Mouse (Mus musculus) embryonic facial prominence, embryonic 11.5 days (tissue): ENCODE data around the gene Rhod. TPM values are rescaled to one million over a fixed set of nuclear protein-coding genes. Genes with fewer than 3 reads are reported as not detected.
"Not testable (repeated sequence)": the region's sequence is repeated elsewhere in the genome, so short reads cannot be mapped to it uniquely, and the experiment has no call there.

Experiments used
- ATAC-seq: fragments of 200-750 bp; cut with Nextera tagmentation; replicated peaks from 2 replicates; pipeline ENCODE4 v1.8.0; 2017; ENCODE audit warnings: low read depth; ENCODE audit not compliant: insufficient number of reproducible peaks, low FRiP score, low TSS enrichment
- DNase-seq: peaks from one replicate; pipeline ENCODE4 v3.0.0-alpha.2; 2015; ENCODE audit warnings: low spot score
- H3K27ac ChIP-seq: fragments of 300-500 bp; sonication (generic); replicated peaks from 2 replicates; pipeline ENCODE4 v1.5.1; 2014; ENCODE audit warnings: mild to moderate bottlenecking, low read depth, low read length, control low read depth
- H3K27me3 ChIP-seq: fragments of 300-500 bp; sonication (generic); 2 replicates; pipeline ENCODE4 v1.6.1; 2014; ENCODE audit warnings: mild to moderate bottlenecking, low read length, moderate library complexity, mixed read lengths; ENCODE audit not compliant: control insufficient read depth, insufficient read depth
- H3K36me3 ChIP-seq: fragments of 300-500 bp; sonication (generic); replicated peaks from 2 replicates; pipeline ENCODE4 v1.6.1; 2014; ENCODE audit warnings: low read depth, mild to moderate bottlenecking, low read length, moderate library complexity, mixed read lengths; ENCODE audit not compliant: control insufficient read depth, insufficient read depth
- H3K4me1 ChIP-seq: fragments of 300-500 bp; sonication (generic); 2 replicates; pipeline ENCODE4 v1.6.1; 2014; ENCODE audit warnings: low read length, mixed read lengths; ENCODE audit not compliant: control insufficient read depth, insufficient read depth
- H3K4me2 ChIP-seq: fragments of 300-500 bp; sonication (generic); 2 replicates; pipeline ENCODE4 v1.6.1; 2014; ENCODE audit warnings: low read depth, mild to moderate bottlenecking, control low read depth, low read length, moderate library complexity
- H3K4me3 ChIP-seq: fragments of 300-500 bp; sonication (generic); 2 replicates; pipeline ENCODE4 v1.5.1; 2014; ENCODE audit warnings: low read depth, low read length, control low read depth
- H3K9ac ChIP-seq: fragments of 300-500 bp; sonication (generic); replicated peaks from 2 replicates; pipeline ENCODE4 v1.6.1; 2014; ENCODE audit warnings: mild to moderate bottlenecking, control low read depth, low read length
- H3K9me3 ChIP-seq: fragments of 300-500 bp; sonication (generic); replicated peaks from 2 replicates; pipeline ENCODE4 v1.6.1; 2016; ENCODE audit warnings: mild to moderate bottlenecking, low read length, inconsistent platforms, mixed read lengths; ENCODE audit not compliant: control insufficient read depth
- WGBS: fragments of 180-500 bp; shearing (Covaris S2); extraction: QIAGEN DNeasy Blood & Tissue Kit; methylation state at CpG from one replicate; pipeline ENCODE4 v1.1.7; 2014; 5-methylcytosine and 5-hydroxymethylcytosine counted together
- polyA plus RNA-seq: library from polyadenylated mRNA; unstranded; fragments of >200 nt; fragmentation: Nextera tagmentation; extraction: Ambion mirVana; gene quantifications from 2 replicates; pipeline ENCODE4 v1.2.1, GENCODE M21; 2014

Gene Rhod
- polyA plus RNA-seq, 1 experiment from 2014 or later, result 39.8 TPM

- no peaks in the 10 kb centered on the region for H3K27me3 ChIP-seq
- ATAC-seq, result no peak
- H3K36me3 ChIP-seq, result no peaks in the 10 kb centered on the region
- no peak overlapping the region for H3K4me2 ChIP-seq
- H3K9me3 ChIP-seq, result no peaks in the 10 kb centered on the region
- no peak for DNase-seq
- H3K9ac ChIP-seq, result no peak overlapping the region
- whole genome bisulfite sequencing, result 91% methylated on average over 8 of the region's 8 CpGs
- no peak overlapping the region for H3K27ac ChIP-seq
- H3K4me1 ChIP-seq, result no peaks in the 10 kb centered on the region
- H3K4me3 ChIP-seq, result no peak overlapping the region
Observed at GRCm38 (mm10) chr19:4461981-4462380, 22.7 kb upstream of the Rhod start.

- DNase-seq (peak; percentile 64), ATAC-seq (no peak)
- H3K9ac ChIP-seq, result no peak overlapping the region
- whole genome bisulfite sequencing, result 15% methylated on average over 11 of the region's 11 CpGs
- H3K4me3 ChIP-seq, result no peak overlapping the region
- H3K4me2 ChIP-seq, result no peak overlapping the region
- no peaks in the 10 kb centered on the region for H3K9me3 ChIP-seq
- H3K27ac ChIP-seq, result no peak overlapping the region
- H3K27me3 ChIP-seq, result no peaks in the 10 kb centered on the region
- no peaks in the 10 kb centered on the region for H3K36me3 ChIP-seq
- 0 out of 2 replicates have a peak, but pooled peaks cover 2% of the 10 kb centered on the region for H3K4me1 ChIP-seq
Observed at GRCm38 (mm10) chr19:4456227-4456626, 17.0 kb upstream of the Rhod start.

GRCm38 (mm10) chr19:4455071-4455800, 16.0 kb upstream of the Rhod start:
- no peaks in the 10 kb centered on the region for H3K9me3 ChIP-seq
- H3K27me3 ChIP-seq, result no peaks in the 10 kb centered on the region
- 80% methylated on average over 15 of the region's 15 CpGs for WGBS
- DNase-seq (no peak), ATAC-seq (no peak)
- H3K4me3 ChIP-seq, result no peak overlapping the region
- H3K4me1 ChIP-seq, result 0 out of 2 replicates have a peak, but pooled peaks cover 2% of the 10 kb centered on the region
- no peak overlapping the region for H3K4me2 ChIP-seq
- no peak overlapping the region for H3K27ac ChIP-seq
- no peaks in the 10 kb centered on the region for H3K36me3 ChIP-seq
- H3K9ac ChIP-seq, result no peak overlapping the region

GRCm38 (mm10) chr19:4454040-4454439, 14.8 kb upstream of the Rhod start:
- H3K4me1 ChIP-seq, H3K9me3 ChIP-seq, H3K4me2 ChIP-seq, H3K4me3 ChIP-seq, H3K9ac ChIP-seq, H3K27me3 ChIP-seq, H3K27ac ChIP-seq, H3K36me3 ChIP-seq: not testable (repeated sequence)
- peak; percentile 37 for DNase-seq
- 0 out of 2 replicates have a peak, but pooled peaks have one; percentile 41 for ATAC-seq
- 16% methylated on average over 1 of the region's 1 CpGs for WGBS

GRCm38 (mm10) chr19:4452525-4452924, 13.3 kb upstream of the Rhod start:
- H3K27ac ChIP-seq, result no peak overlapping the region
- DNase-seq (no peak), ATAC-seq (no peak)
- no peak overlapping the region for H3K4me3 ChIP-seq
- 44% methylated on average over 4 of the region's 4 CpGs for WGBS
- 0 out of 2 replicates have a peak, but pooled peaks cover 2% of the 10 kb centered on the region for H3K4me1 ChIP-seq
- H3K36me3 ChIP-seq, result no peaks in the 10 kb centered on the region
- no peaks in the 10 kb centered on the region for H3K27me3 ChIP-seq
- H3K4me2 ChIP-seq, result no peak overlapping the region
- H3K9me3 ChIP-seq, result no peaks in the 10 kb centered on the region
- no peak overlapping the region for H3K9ac ChIP-seq

GRCm38 (mm10) chr19:4451965-4452364, 12.7 kb upstream of the Rhod start:
- 20% methylated on average over 5 of the region's 5 CpGs for WGBS
- Histone ChIP-seq H3K9me3 (no peaks in the 10 kb centered on the region), H3K4me3 (no peak overlapping the region), H3K4me1 (0 out of 2 replicates have a peak, but pooled peaks cover 2% of the 10 kb centered on the region), H3K4me2 (no peak overlapping the region), H3K36me3 (no peaks in the 10 kb centered on the region), H3K9ac (no peak overlapping the region), H3K27ac (no peak overlapping the region), H3K27me3 (no peaks in the 10 kb centered on the region)
- DNase-seq (no peak), ATAC-seq (no peak)

- Histone ChIP-seq H3K9ac (no peak overlapping the region), H3K9me3 (no peaks in the 10 kb centered on the region), H3K4me2 (no peak overlapping the region), H3K4me1 (0 out of 2 replicates have a peak, but pooled peaks cover 2% of the 10 kb centered on the region), H3K27me3 (no peaks in the 10 kb centered on the region), H3K27ac (no peak overlapping the region), H3K4me3 (no peak overlapping the region), H3K36me3 (no peaks in the 10 kb centered on the region)
- ATAC-seq, result no peak
- 49% methylated on average over 8 of the region's 8 CpGs for WGBS
- DNase-seq, result no peak
Observed at GRCm38 (mm10) chr19:4451098-4451497, 11.9 kb upstream of the Rhod start.

- Histone ChIP-seq H3K4me1 (0 out of 2 replicates have a peak, but pooled peaks cover 2% of the 10 kb centered on the region), H3K4me2 (no peak overlapping the region), H3K27ac (no peak overlapping the region), H3K9me3 (no peaks in the 10 kb centered on the region), H3K9ac (no peak overlapping the region), H3K27me3 (no peaks in the 10 kb centered on the region), H3K4me3 (no peak overlapping the region), H3K36me3 (no peaks in the 10 kb centered on the region)
- DNase-seq (no peak), ATAC-seq (no peak)
- WGBS, result 65% methylated on average over 5 of the region's 5 CpGs
Observed at GRCm38 (mm10) chr19:4450666-4451065, 11.4 kb upstream of the Rhod start.
